Mouse (Mus musculus): ENCODE data around the gene Dlg2. TPM values are rescaled to one million over a fixed set of nuclear protein-coding genes. Genes with fewer than 3 reads are reported as not detected.

Gene Dlg2
- polyA plus RNA-seq, 1 experiment from 2014 or later: 27.1 TPM

DNA sequence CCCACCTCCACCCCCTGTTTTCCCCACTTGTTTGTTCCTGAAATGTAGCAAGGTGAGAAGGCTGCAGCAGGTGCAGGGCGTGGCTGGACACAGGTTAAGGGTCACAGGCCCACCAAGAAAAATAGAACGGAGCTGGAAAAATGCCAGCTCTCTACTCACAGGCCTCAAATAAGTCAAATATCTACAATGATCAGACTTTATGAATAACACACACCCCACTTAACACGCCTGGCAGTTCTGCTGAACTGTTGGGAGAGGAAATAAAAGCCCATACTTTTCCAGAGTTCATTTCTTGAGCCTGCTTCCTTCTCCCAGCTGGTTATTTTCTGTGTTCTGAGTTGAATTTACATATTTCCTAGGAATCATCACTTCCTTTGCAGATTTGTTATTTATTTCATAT is 967.4 kb downstream of the Dlg2 start:
- no peak for ATAC-seq
- Histone ChIP-seq H3K9ac (ENCODE audit: low read depth, low read length) (no peak overlapping the region), H3K4me1 (ENCODE audit: control insufficient read depth, insufficient read depth, low read length) (peaks cover 10% of the 10 kb centered on the region), H3K27me3 (ENCODE audit: control insufficient read depth, insufficient read depth, low read depth, low read length) (no peaks in the 10 kb centered on the region), H3K4me3 (ENCODE audit: low read depth, low read length) (no peak overlapping the region), H3K36me3 (ENCODE audit: control insufficient read depth, insufficient read depth, low read length) (no peaks in the 10 kb centered on the region), H3K27ac (ENCODE audit: low read length) (0 out of 2 replicates have a peak overlapping the region, but pooled peaks have one; percentile 43), H3K4me2 (ENCODE audit: low read length) (no peak overlapping the region), H3K9me3 (replicated peaks; ENCODE audit: control insufficient read depth, low read length, poor library complexity, severe bottlenecking) (no peaks in the 10 kb centered on the region)
- 83% methylated on average over 3 of the region's 3 CpGs for WGBS

DNA sequence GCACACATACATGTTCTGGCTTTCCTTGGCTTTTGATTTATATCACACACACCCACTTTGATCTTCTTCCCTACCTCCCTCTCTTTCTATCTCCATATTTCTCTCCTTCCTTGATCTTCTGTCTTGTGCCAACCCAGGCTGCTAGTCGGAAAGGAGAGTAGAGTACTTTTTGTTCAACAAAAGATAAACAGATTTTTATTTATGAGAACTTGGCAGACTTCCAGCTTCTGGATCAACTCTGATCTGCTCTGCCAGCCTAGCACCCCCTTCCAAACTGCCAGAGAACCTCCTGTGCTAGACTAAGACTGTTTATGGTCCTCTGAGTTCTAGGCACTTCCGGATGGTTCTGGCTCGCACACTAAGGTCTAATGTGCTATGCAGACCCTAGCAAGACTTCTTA is 968.3 kb downstream of the Dlg2 start:
- ATAC-seq: no peak
- no peaks in the 10 kb centered on the region for H3K9me3 ChIP-seq (replicated peaks; ENCODE audit: control insufficient read depth, low read length, poor library complexity, severe bottlenecking)
- no peak overlapping the region for H3K4me2 ChIP-seq (ENCODE audit: low read length)
- H3K4me1 ChIP-seq (ENCODE audit: control insufficient read depth, insufficient read depth, low read length): peaks cover 10% of the 10 kb centered on the region
- no peak overlapping the region for H3K9ac ChIP-seq (ENCODE audit: low read depth, low read length)
- H3K36me3 ChIP-seq (ENCODE audit: control insufficient read depth, insufficient read depth, low read length): no peaks in the 10 kb centered on the region
- no peaks in the 10 kb centered on the region for H3K27me3 ChIP-seq (ENCODE audit: control insufficient read depth, insufficient read depth, low read depth, low read length)
- H3K27ac ChIP-seq (ENCODE audit: low read length): no peak overlapping the region
- 73% methylated on average over 3 of the region's 3 CpGs for WGBS
- H3K4me3 ChIP-seq (ENCODE audit: low read depth, low read length): no peak overlapping the region

DNA sequence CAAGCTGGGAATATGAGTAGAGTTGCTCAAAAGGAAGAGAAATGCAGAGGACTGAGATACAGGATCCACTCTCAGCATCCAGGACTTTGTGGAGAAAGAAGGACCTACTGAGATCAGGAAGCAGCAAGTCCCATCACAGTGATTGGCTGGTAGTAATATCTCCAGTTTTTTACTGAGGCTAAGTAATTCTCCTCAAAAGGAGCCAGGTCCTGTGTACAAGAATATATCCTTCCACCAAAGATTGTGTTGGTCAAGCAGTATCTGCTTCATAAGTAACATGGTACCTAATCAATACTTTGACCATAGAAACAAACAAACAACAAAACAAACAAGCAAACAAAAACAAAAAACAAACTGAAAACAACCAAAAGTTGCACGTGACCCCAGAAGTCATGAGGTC is 980.3 kb downstream of the Dlg2 start:
- 31% methylated on average over 1 of the region's 1 CpGs for WGBS
- H3K4me2 ChIP-seq (ENCODE audit: low read length): no peak overlapping the region
- H3K9me3 ChIP-seq (replicated peaks; ENCODE audit: control insufficient read depth, low read length, poor library complexity, severe bottlenecking): no peaks in the 10 kb centered on the region
- H3K4me3 ChIP-seq (ENCODE audit: low read depth, low read length): no peak overlapping the region
- H3K9ac ChIP-seq (ENCODE audit: low read depth, low read length): no peak overlapping the region
- no peaks in the 10 kb centered on the region for H3K27me3 ChIP-seq (ENCODE audit: control insufficient read depth, insufficient read depth, low read depth, low read length)
- H3K36me3 ChIP-seq (ENCODE audit: control insufficient read depth, insufficient read depth, low read length): no peaks in the 10 kb centered on the region
- no peak overlapping the region for H3K27ac ChIP-seq (ENCODE audit: low read length)
- H3K4me1 ChIP-seq (ENCODE audit: control insufficient read depth, insufficient read depth, low read length): no peaks in the 10 kb centered on the region
- ATAC-seq: peak; percentile 29; the same call in 1 of the 2 replicates

DNA sequence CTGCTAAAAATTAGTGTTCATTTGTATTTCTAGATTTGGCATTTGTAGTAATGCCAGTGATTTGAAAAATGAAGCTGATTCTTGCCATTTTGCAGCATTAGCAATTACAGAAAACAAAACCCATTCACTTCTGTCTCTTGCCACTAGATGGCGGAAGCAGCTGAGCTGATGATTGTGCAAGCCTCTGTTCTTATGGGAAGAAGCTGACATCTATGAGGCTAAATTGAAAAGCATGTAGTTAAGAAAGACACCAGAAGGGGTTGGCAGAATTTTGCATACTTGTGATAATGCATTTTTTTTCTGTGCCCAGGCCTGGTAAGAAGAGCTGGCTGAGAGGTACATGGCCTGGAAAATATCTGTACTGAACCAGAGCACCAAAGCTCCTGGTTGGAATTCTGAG is 980.7 kb downstream of the Dlg2 start:
- peak; percentile 86 for ATAC-seq
- no peak overlapping the region for H3K4me3 ChIP-seq (ENCODE audit: low read depth, low read length)
- no peaks in the 10 kb centered on the region for H3K9me3 ChIP-seq (replicated peaks; ENCODE audit: control insufficient read depth, low read length, poor library complexity, severe bottlenecking)
- H3K27ac ChIP-seq (ENCODE audit: low read length): no peak overlapping the region
- no peaks in the 10 kb centered on the region for H3K4me1 ChIP-seq (ENCODE audit: control insufficient read depth, insufficient read depth, low read length)
- H3K4me2 ChIP-seq (ENCODE audit: low read length): no peak overlapping the region
- H3K9ac ChIP-seq (ENCODE audit: low read depth, low read length): no peak overlapping the region
- no peaks in the 10 kb centered on the region for H3K36me3 ChIP-seq (ENCODE audit: control insufficient read depth, insufficient read depth, low read length)
- 0% methylated on average over 1 of the region's 1 CpGs for WGBS
- H3K27me3 ChIP-seq (ENCODE audit: control insufficient read depth, insufficient read depth, low read depth, low read length): no peaks in the 10 kb centered on the region

DNA sequence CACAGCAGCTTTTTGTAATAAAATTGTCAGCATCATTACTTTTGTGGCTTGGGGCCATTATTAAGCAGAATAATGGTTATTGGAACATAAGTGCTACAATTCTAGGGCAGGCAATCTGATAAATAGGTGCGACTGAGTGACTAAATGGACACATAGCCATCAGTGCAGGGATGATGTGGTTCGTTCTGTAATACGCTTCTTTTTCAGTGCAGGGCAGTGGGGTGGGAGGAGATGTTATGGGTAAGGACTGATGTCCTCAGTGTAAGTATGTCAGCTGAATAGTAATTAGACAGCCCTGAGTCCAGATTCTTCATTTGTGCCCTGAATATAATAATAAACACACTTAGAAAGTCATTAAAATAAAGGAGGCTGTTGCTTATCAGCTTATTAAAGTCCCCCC is 984.9 kb downstream of the Dlg2 start:
- no peaks in the 10 kb centered on the region for H3K36me3 ChIP-seq (ENCODE audit: control insufficient read depth, insufficient read depth, low read length)
- H3K9me3 ChIP-seq (replicated peaks; ENCODE audit: control insufficient read depth, low read length, poor library complexity, severe bottlenecking): no peaks in the 10 kb centered on the region
- ATAC-seq: no peak
- no peak overlapping the region for H3K4me2 ChIP-seq (ENCODE audit: low read length)
- 70% methylated on average over 3 of the region's 3 CpGs for WGBS
- H3K27ac ChIP-seq (ENCODE audit: low read length): no peak overlapping the region
- no peaks in the 10 kb centered on the region for H3K27me3 ChIP-seq (ENCODE audit: control insufficient read depth, insufficient read depth, low read depth, low read length)
- no peak overlapping the region for H3K4me3 ChIP-seq (ENCODE audit: low read depth, low read length)
- no peaks in the 10 kb centered on the region for H3K4me1 ChIP-seq (ENCODE audit: control insufficient read depth, insufficient read depth, low read length)
- no peak overlapping the region for H3K9ac ChIP-seq (ENCODE audit: low read depth, low read length)

DNA sequence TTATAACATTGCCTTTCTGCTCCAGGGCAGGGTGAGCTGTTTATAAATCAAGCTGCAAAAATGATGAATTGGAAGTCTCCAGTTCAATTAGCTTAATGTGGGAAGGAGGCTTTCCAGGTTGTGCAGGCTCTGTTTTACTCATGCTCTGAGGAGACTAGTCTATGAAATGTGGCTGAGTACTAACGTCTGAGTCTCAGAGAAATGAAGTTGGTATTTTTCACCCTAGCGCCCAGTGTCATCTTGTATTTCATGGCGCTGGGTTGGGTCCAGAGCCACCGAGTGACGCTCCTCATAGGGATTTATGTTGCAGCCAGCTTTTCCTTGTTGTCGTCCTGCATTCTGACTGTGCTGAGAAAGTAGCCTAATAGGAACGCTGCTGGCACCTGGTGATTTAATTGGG is 986.8 kb downstream of the Dlg2 start:
- Histone ChIP-seq H3K9me3 (replicated peaks; ENCODE audit: control insufficient read depth, low read length, poor library complexity, severe bottlenecking) (no peaks in the 10 kb centered on the region), H3K36me3 (ENCODE audit: control insufficient read depth, insufficient read depth, low read length) (no peaks in the 10 kb centered on the region), H3K4me1 (ENCODE audit: control insufficient read depth, insufficient read depth, low read length) (no peaks in the 10 kb centered on the region), H3K9ac (ENCODE audit: low read depth, low read length) (no peak overlapping the region), H3K4me3 (ENCODE audit: low read depth, low read length) (no peak overlapping the region), H3K27ac (ENCODE audit: low read length) (no peak overlapping the region), H3K4me2 (ENCODE audit: low read length) (no peak overlapping the region), H3K27me3 (ENCODE audit: control insufficient read depth, insufficient read depth, low read depth, low read length) (no peaks in the 10 kb centered on the region)
- WGBS: 58% methylated on average over 7 of the region's 7 CpGs
- ATAC-seq: no peak

DNA sequence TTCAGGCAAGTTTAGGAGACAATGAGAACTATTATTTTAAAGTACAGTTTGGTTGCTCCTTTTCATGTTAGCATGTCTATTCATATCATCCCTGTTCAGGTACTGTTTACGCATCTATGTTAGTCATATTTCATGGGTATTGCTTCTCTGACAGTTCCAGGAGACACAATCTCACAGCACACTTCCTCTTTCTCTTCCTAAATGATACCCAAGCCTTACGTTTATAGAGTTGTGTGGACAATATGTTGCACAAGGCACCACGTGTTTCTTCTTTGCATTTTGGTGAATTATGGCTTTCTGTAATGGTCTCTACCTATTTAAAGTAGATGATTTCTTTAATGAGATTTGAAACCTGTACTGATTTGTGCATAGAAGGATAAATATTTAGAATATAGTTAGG is 990.6 kb downstream of the Dlg2 start:
- no peak overlapping the region for H3K27ac ChIP-seq (ENCODE audit: low read length)
- no peak overlapping the region for H3K4me3 ChIP-seq (ENCODE audit: low read depth, low read length)
- no peak overlapping the region for H3K9ac ChIP-seq (ENCODE audit: low read depth, low read length)
- H3K4me1 ChIP-seq (ENCODE audit: control insufficient read depth, insufficient read depth, low read length): no peaks in the 10 kb centered on the region
- no peak overlapping the region for H3K4me2 ChIP-seq (ENCODE audit: low read length)
- no peaks in the 10 kb centered on the region for H3K27me3 ChIP-seq (ENCODE audit: control insufficient read depth, insufficient read depth, low read depth, low read length)
- 88% methylated on average over 3 of the region's 3 CpGs for WGBS
- no peaks in the 10 kb centered on the region for H3K36me3 ChIP-seq (ENCODE audit: control insufficient read depth, insufficient read depth, low read length)
- no peak for ATAC-seq
- H3K9me3 ChIP-seq (replicated peaks; ENCODE audit: control insufficient read depth, low read length, poor library complexity, severe bottlenecking): no peaks in the 10 kb centered on the region

DNA sequence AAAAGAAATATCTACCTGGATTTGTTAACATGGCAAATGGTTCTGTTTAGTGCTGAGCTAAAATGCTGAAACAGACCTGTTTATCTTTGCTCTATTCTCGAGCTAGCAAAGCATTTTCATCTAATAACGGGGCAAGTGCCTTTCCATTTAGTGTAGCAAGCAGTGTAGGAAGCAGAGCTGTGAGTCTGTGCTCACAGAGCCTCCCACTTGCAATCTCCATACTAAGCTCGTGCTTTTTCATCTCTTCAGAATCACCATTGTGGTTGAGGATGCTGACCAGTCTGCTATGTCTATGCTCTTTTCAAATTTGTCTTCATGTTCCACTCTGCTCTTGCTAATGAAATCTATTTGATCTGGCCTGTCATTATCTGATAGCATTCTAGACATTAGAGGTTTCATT is 1002.7 kb downstream of the Dlg2 start:
- 81% methylated on average over 3 of the region's 3 CpGs for WGBS
- peaks cover 2% of the 10 kb centered on the region; the same call in 1 of the 2 replicates for H3K4me1 ChIP-seq (ENCODE audit: control insufficient read depth, insufficient read depth, low read length)
- H3K4me3 ChIP-seq (ENCODE audit: low read depth, low read length): no peak overlapping the region
- no peak overlapping the region for H3K27ac ChIP-seq (ENCODE audit: low read length)
- H3K9ac ChIP-seq (ENCODE audit: low read depth, low read length): no peak overlapping the region
- no peak overlapping the region for H3K4me2 ChIP-seq (ENCODE audit: low read length)
- H3K27me3 ChIP-seq (ENCODE audit: control insufficient read depth, insufficient read depth, low read depth, low read length): no peaks in the 10 kb centered on the region
- no peaks in the 10 kb centered on the region for H3K36me3 ChIP-seq (ENCODE audit: control insufficient read depth, insufficient read depth, low read length)
- H3K9me3 ChIP-seq (replicated peaks; ENCODE audit: control insufficient read depth, low read length, poor library complexity, severe bottlenecking): no peaks in the 10 kb centered on the region
- ATAC-seq: no peak

DNA sequence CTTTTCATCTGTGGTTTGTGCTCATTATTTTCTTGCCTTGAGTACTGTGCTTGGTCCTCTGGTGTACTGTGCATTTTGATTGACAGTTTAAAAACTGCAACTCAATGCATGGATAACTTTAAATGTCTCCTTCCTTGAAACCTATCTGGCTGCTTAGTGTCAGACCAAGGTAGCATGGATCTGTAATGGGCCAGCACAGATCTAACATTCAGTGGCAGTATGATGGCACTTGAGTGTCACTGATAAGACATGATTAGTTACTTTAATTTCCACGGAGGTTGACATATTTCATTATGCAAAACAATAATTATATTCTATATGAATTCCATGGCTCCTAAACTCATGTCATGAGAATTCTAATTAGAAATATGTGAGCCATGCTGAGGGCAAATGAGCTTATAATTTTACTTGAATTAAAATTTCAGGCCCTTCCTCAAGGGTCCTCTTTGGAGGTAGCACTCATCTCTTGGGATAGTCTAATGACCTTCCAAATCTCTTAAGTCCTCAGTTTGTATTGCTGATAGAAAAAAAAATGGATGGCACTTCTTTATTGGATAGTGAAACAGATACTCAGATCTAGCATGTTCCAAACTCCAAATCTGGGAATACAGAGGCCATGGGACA is 1005.2 kb downstream of the Dlg2 start:
- Histone ChIP-seq H3K27ac (ENCODE audit: low read length) (no peak overlapping the region), H3K4me2 (ENCODE audit: low read length) (no peak overlapping the region), H3K9me3 (replicated peaks; ENCODE audit: control insufficient read depth, low read length, poor library complexity, severe bottlenecking) (no peaks in the 10 kb centered on the region), H3K27me3 (ENCODE audit: control insufficient read depth, insufficient read depth, low read depth, low read length) (no peaks in the 10 kb centered on the region), H3K4me3 (ENCODE audit: low read depth, low read length) (no peak overlapping the region), H3K9ac (ENCODE audit: low read depth, low read length) (no peak overlapping the region), H3K4me1 (ENCODE audit: control insufficient read depth, insufficient read depth, low read length) (peaks cover 2% of the 10 kb centered on the region; the same call in 1 of the 2 replicates), H3K36me3 (ENCODE audit: control insufficient read depth, insufficient read depth, low read length) (no peaks in the 10 kb centered on the region)
- 0 out of 2 replicates have a peak, but pooled peaks have one; percentile 25 for ATAC-seq
- 72% methylated on average over 1 of the region's 1 CpGs for WGBS

Data from midbrain, embryonic 16.5 days (tissue).